Mouse (Mus musculus): ENCODE measurements around the gene Txnrd1. TPM values are rescaled to one million over a fixed set of nuclear protein-coding genes. Genes with fewer than 3 reads are reported as not detected.

Gene Txnrd1
- total RNA-seq, 4 experiments from 2014 or later = 75.8 to 107 (median 91.5) TPM

DNA sequence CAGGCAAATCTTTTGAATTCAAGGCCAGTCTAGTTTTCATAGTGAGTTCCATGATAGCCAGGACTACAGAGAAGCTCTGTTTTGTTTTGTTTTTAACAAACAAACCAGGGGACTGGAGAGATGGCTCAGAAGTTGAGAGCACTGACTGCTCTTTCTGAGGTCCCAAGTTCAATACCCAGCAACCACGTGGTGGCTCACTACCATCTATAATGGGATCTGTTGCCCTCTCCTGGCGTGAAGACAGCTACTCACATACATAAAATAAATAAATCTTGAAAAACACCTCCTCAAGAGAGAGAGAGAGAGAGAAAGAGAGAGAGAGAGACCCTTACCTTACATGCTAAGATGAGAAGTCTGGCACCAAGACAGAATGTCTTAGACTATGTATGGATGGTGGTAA, 84.9 kb downstream of the Txnrd1 start:
- no peak for DNase-seq

DNA sequence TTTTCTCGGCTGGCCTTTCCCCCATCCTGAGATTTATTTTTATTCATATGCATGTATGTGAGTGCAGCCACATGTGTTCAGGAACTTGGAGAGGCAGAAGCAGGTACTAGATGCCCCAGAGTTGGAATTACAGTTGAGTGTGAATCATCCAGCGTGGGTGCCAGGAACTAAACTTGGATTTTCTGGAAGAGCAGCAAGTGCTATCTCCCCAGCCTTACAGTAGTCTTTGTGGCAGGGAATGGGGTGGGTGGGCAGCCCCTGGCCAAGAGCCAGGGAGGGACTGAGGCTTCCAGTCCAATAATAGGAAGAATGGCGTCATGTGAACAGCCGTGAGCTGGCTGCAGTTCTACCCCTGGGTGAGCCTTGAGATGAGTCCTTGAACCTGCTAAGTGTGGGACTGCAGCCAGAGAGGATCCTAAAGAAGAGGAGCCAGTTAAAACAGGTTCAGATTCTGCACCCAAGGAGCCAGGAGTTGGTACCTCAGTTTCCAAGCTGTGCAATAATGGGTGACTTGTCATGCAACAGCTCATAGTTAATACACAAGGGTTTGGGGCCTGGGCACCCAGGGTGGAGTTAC, 85.7 kb downstream of the Txnrd1 start:
- DNase-seq = peak; percentile 46

- no peak for DNase-seq
Observed at GRCm38 (mm10) chr10:82923547-82923946, 89.8 kb downstream of the Txnrd1 start.

DNA sequence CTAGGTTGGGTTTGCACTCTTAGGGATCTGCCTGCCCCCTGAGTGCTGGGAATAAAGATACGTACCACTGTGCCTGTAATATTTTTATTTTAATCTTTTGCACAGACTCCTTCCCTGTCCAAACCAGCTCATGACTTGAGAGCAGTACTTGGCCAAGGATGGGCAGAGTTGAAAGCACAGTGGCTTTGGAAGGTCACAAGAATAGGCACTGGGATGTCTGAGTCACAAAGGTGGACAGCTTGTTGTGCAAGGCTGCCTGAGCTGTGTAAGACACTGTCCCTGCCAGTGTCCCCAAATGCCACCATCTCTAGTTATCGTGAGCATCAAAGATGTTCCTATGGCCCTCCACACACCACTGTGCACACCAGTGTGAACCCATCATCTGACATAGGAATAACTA, 91.0 kb downstream of the Txnrd1 start:
- DNase-seq = peak; percentile 53

DNA sequence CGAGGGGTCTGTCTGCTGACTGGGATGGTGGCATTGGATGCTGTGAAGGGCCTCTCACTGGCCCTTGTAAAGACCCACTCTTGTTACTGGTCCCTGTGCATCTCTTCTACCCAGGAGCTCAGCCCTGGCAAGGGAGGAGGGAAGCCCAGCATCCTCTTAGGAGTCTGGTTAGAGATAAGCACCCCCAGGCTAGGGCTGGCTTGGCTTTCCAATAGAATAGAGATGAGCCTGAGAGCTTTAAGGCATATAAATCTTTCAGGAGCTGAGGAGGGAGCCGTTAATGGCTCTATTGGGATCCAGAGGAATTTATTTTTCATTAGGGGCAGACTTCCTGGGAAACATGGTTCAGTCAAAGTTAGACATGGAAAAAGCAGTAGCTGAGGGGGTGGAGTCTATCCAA, 91.9 kb downstream of the Txnrd1 start:
- DNase-seq = no peak

DNA sequence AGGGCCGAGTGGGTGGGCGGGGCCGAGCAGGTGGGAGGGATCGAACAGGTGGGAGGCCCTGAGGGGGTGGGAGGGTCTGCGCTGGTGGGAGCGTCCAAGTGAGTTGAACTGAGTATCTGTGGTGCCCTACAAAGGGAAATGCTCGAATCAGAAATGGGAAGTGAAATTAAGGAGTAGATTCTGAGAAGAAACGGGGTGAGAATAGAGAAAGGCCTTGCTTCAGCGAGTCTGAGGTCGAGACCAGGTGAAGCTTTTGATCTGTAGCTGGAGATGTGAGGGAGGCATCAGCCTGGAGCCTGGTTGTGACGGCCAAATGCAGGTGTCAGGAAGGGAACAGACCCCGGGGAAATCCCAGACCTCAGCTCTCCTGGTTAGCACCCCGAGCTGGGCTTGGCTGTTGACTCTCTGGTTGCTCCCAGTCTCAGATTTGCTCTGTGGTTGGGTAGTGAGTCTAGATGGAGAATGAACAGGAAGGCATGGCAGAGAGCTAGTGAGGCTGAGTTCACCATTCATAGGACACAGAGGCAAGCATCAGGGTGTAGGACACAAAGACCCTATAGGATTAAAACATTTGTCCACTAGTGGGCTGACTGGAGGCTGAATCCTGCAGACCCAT, 101.4 kb downstream of the Txnrd1 start:
- no peak for DNase-seq

GRCm38 (mm10) chr10:82935774-82936173, 102.0 kb downstream of the Txnrd1 start:
- no peak for DNase-seq

Other genes with a start within 250 kb of the Txnrd1 start
- gene 1190007I07Rik, start 210.7 kb upstream of the Txnrd1 start, total RNA-seq (2022) = 10 to 100 TPM; 21.7 to 25.7 (median 22.3) TPM
- gene Tdg, start 204.1 kb upstream of the Txnrd1 start, total RNA-seq (2022) = 10 to 100 TPM; 22.9 to 35.7 (median 25.1) TPM
- 1 to 10 TPM; 1.0 to 4.3 (median 2.7) TPM for gene Glt8d2, start 143.3 kb upstream of the Txnrd1 start, total RNA-seq (2022)
- gene Hcfc2, start 137.8 kb upstream of the Txnrd1 start, total RNA-seq (2022) = 10 to 100 TPM; 31.6 to 43.2 (median 34.7) TPM
- 10 to 100 TPM; 16.5 to 28.9 (median 24.6) TPM for gene Nfyb, start 69.8 kb upstream of the Txnrd1 start, total RNA-seq (2022)
- gene Eid3, start 32.7 kb downstream of the Txnrd1 start, total RNA-seq (2022) = 1 to 10 TPM; 1.5 to 3.5 (median 3.0) TPM
- gene Chst11, start 151.5 kb downstream of the Txnrd1 start, total RNA-seq (2022) = 10 to 100 TPM; 42.6 to 79.6 (median 61.1) TPM